Mouse (Mus musculus) liver, adult 2 months (tissue): Measurements from ENCODE around the gene Wars2.

Experiments used
- CTCF ChIP-seq: fragments of 200-500 bp; IDR thresholded peaks from 2 replicates; pipeline ENCODE4 v1.5.1; 2011; ENCODE audit warnings: low read depth, low read length, control low read depth
- POLR2A ChIP-seq: fragments of 200-500 bp; IDR thresholded peaks from 2 replicates; pipeline ENCODE4 v1.6.1; 2011; ENCODE audit warnings: low read length, control low read depth; ENCODE audit not compliant: insufficient read depth; ENCODE audit errors: extremely low read depth

DNA sequence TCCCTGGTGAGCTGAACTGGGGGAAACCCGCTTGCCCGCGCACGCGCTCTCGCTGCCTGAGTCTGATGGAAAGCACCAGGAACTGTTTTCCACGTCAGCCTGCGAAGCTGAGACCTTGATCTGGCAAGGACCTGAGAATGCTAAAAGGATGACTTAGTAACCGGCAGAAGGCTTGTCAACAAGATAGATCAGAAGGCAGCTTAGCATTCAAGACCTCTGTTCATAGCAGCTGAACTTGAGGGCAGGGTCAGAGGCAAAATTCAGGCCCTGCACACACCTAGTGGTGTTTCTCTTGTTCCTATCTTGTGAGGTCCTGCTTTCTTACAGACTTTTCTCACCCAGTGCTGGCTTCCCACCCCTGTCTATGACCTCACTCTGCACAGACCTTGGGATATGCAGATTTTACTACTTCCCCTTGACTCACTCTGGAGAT, 122.6 kb downstream of the Wars2 start:
- TF ChIP-seq CTCF (no peak), POLR2A (no peak)
